Mouse (Mus musculus): Measurements from ENCODE around the gene Col2a1. TPM values are rescaled to one million over a fixed set of nuclear protein-coding genes. Genes with fewer than 3 reads are reported as not detected.
A peak's percentile ranks its signal among the peaks of the same experiment; 100 is the strongest.

Gene Col2a1
- polyA plus RNA-seq, 1 experiment from 2014 or later = 122 TPM

- no peaks in the 10 kb centered on the region for H3K36me3 ChIP-seq (replicated peaks)
- no peak overlapping the region for H3K4me3 ChIP-seq (replicated peaks)
- H3K4me2 ChIP-seq = no peak overlapping the region
- H3K27me3 ChIP-seq = peaks cover 11% of the 10 kb centered on the region
- ATAC-seq (ENCODE audit: low FRiP score) = no peak
- no peak overlapping the region for H3K9ac ChIP-seq
- no peaks in the 10 kb centered on the region for H3K9me3 ChIP-seq
- peaks cover 26% of the 10 kb centered on the region for H3K4me1 ChIP-seq
- WGBS = 70% methylated on average over 4 of the region's 4 CpGs
- no peak overlapping the region for H3K27ac ChIP-seq
These were observed 51.7 kb downstream of the Col2a1 start for GRCm38 (mm10) chr15:97952889-97953189.

GRCm38 (mm10) chr15:97952137-97952888, 52.2 kb downstream of the Col2a1 start:
- H3K27ac ChIP-seq = no peak overlapping the region
- H3K4me2 ChIP-seq = peak overlapping the region; percentile 24; the same call in 1 of the 2 replicates
- no peaks in the 10 kb centered on the region for H3K36me3 ChIP-seq (replicated peaks)
- H3K9me3 ChIP-seq = no peaks in the 10 kb centered on the region
- peak; percentile 75 for ATAC-seq (ENCODE audit: low FRiP score)
- WGBS = 17% methylated on average over 16 of the region's 16 CpGs
- H3K4me3 ChIP-seq (replicated peaks) = no peak overlapping the region
- peaks cover 11% of the 10 kb centered on the region for H3K27me3 ChIP-seq
- no peak overlapping the region for H3K9ac ChIP-seq
- peaks cover 26% of the 10 kb centered on the region for H3K4me1 ChIP-seq

GRCm38 (mm10) chr15:97950240-97950639, 54.3 kb downstream of the Col2a1 start:
- Histone ChIP-seq H3K27me3 (peaks cover 11% of the 10 kb centered on the region), H3K27ac (no peak overlapping the region), H3K9me3 (no peaks in the 10 kb centered on the region), H3K36me3 (replicated peaks) (no peaks in the 10 kb centered on the region), H3K9ac (no peak overlapping the region), H3K4me1 (peaks cover 13% of the 10 kb centered on the region), H3K4me3 (replicated peaks) (no peak overlapping the region), H3K4me2 (no peak overlapping the region)
- 81% methylated on average over 7 of the region's 7 CpGs for WGBS
- ATAC-seq (ENCODE audit: low FRiP score) = no peak

- WGBS = 76% methylated on average over 3 of the region's 3 CpGs
- Histone ChIP-seq H3K36me3 (replicated peaks) (no peaks in the 10 kb centered on the region), H3K4me1 (peaks cover 11% of the 10 kb centered on the region), H3K9ac (no peak overlapping the region), H3K9me3 (no peaks in the 10 kb centered on the region), H3K4me3 (replicated peaks) (no peak overlapping the region), H3K4me2 (no peak overlapping the region), H3K27me3 (peaks cover 11% of the 10 kb centered on the region), H3K27ac (no peak overlapping the region)
- no peak for ATAC-seq (ENCODE audit: low FRiP score)
These were observed 54.8 kb downstream of the Col2a1 start for GRCm38 (mm10) chr15:97949706-97950105.

GRCm38 (mm10) chr15:97948720-97949119, 55.8 kb downstream of the Col2a1 start:
- Histone ChIP-seq H3K36me3 (replicated peaks) (no peaks in the 10 kb centered on the region), H3K27me3 (peaks cover 10% of the 10 kb centered on the region; the same call in 1 of the 2 replicates), H3K4me1 (peaks cover 11% of the 10 kb centered on the region), H3K9ac (no peak overlapping the region; the same call in 1 of the 2 replicates), H3K9me3 (no peaks in the 10 kb centered on the region), H3K27ac (no peak overlapping the region), H3K4me3 (replicated peaks) (no peak overlapping the region), H3K4me2 (no peak overlapping the region)
- WGBS = 28% methylated on average over 7 of the region's 7 CpGs
- ATAC-seq (ENCODE audit: low FRiP score) = no peak

- WGBS = 83% methylated on average over 11 of the region's 11 CpGs
- no peak for ATAC-seq (ENCODE audit: low FRiP score)
These were observed 58.7 kb downstream of the Col2a1 start for GRCm38 (mm10) chr15:97945656-97946315.

GRCm38 (mm10) chr15:97944919-97945574, 59.4 kb downstream of the Col2a1 start:
- Histone ChIP-seq H3K9ac (no peak overlapping the region), H3K4me2 (no peak overlapping the region), H3K9me3 (no peaks in the 10 kb centered on the region), H3K4me1 (peaks cover 7% of the 10 kb centered on the region), H3K4me3 (replicated peaks) (no peak overlapping the region), H3K27me3 (0 out of 2 replicates have a peak, but pooled peaks cover 4% of the 10 kb centered on the region), H3K27ac (no peak overlapping the region), H3K36me3 (replicated peaks) (no peaks in the 10 kb centered on the region)
- 82% methylated on average over 11 of the region's 11 CpGs for WGBS
- ATAC-seq (ENCODE audit: low FRiP score) = no peak

More at GRCm38 (mm10) chr15:97945656-97946315, 58.7 kb downstream of the Col2a1 start:
- 0 out of 2 replicates have a peak, but pooled peaks cover 4% of the 10 kb centered on the region for H3K27me3 ChIP-seq
- H3K4me3 ChIP-seq (replicated peaks) = no peak overlapping the region
- H3K36me3 ChIP-seq (replicated peaks) = no peaks in the 10 kb centered on the region
- no peak overlapping the region for H3K4me2 ChIP-seq
- H3K4me1 ChIP-seq = peaks cover 7% of the 10 kb centered on the region
- H3K9ac ChIP-seq = no peak overlapping the region
- no peak overlapping the region for H3K27ac ChIP-seq
- no peaks in the 10 kb centered on the region for H3K9me3 ChIP-seq

GRCm38 (mm10) chr15:97943356-97943755, 61.1 kb downstream of the Col2a1 start:
- no peaks in the 10 kb centered on the region for H3K4me1 ChIP-seq
- no peaks in the 10 kb centered on the region for H3K9me3 ChIP-seq
- no peaks in the 10 kb centered on the region for H3K27me3 ChIP-seq
- no peak overlapping the region for H3K4me2 ChIP-seq
- H3K27ac ChIP-seq = no peak overlapping the region
- no peak for ATAC-seq (ENCODE audit: low FRiP score)
- H3K4me3 ChIP-seq (replicated peaks) = no peak overlapping the region
- 88% methylated on average over 8 of the region's 8 CpGs for WGBS
- H3K36me3 ChIP-seq (replicated peaks) = no peaks in the 10 kb centered on the region
- no peak overlapping the region for H3K9ac ChIP-seq

GRCm38 (mm10) chr15:97942538-97942937, 62.0 kb downstream of the Col2a1 start:
- no peaks in the 10 kb centered on the region for H3K27me3 ChIP-seq
- no peak overlapping the region for H3K9ac ChIP-seq
- H3K4me2 ChIP-seq = no peak overlapping the region
- no peak overlapping the region for H3K27ac ChIP-seq
- 82% methylated on average over 8 of the region's 8 CpGs for WGBS
- no peak for ATAC-seq (ENCODE audit: low FRiP score)
- H3K9me3 ChIP-seq = no peaks in the 10 kb centered on the region
- H3K4me1 ChIP-seq = no peaks in the 10 kb centered on the region
- H3K4me3 ChIP-seq (replicated peaks) = no peak overlapping the region
- no peaks in the 10 kb centered on the region for H3K36me3 ChIP-seq (replicated peaks)

- no peak for ATAC-seq (ENCODE audit: low FRiP score)
- no peak overlapping the region for H3K9ac ChIP-seq
- H3K4me3 ChIP-seq (replicated peaks) = no peak overlapping the region
- no peak overlapping the region for H3K4me2 ChIP-seq
- WGBS = 91% methylated on average over 2 of the region's 2 CpGs
- no peaks in the 10 kb centered on the region for H3K27me3 ChIP-seq
- no peak overlapping the region for H3K27ac ChIP-seq
- H3K36me3 ChIP-seq (replicated peaks) = no peaks in the 10 kb centered on the region
- H3K9me3 ChIP-seq = no peaks in the 10 kb centered on the region
- H3K4me1 ChIP-seq = no peaks in the 10 kb centered on the region
These were observed 63.2 kb downstream of the Col2a1 start for GRCm38 (mm10) chr15:97941306-97941705.

- WGBS = 87% methylated on average over 2 of the region's 2 CpGs
- no peak overlapping the region for H3K27ac ChIP-seq
- no peaks in the 10 kb centered on the region for H3K27me3 ChIP-seq
- H3K4me1 ChIP-seq = no peaks in the 10 kb centered on the region
- H3K4me3 ChIP-seq (replicated peaks) = no peak overlapping the region
- H3K4me2 ChIP-seq = no peak overlapping the region
- no peak for ATAC-seq (ENCODE audit: low FRiP score)
- no peaks in the 10 kb centered on the region for H3K36me3 ChIP-seq (replicated peaks)
- no peak overlapping the region for H3K9ac ChIP-seq
- no peaks in the 10 kb centered on the region for H3K9me3 ChIP-seq
These were observed 64.4 kb downstream of the Col2a1 start for GRCm38 (mm10) chr15:97940088-97940487.

- Histone ChIP-seq H3K9me3 (no peaks in the 10 kb centered on the region), H3K27me3 (no peaks in the 10 kb centered on the region), H3K4me2 (no peak overlapping the region), H3K36me3 (replicated peaks) (no peaks in the 10 kb centered on the region), H3K4me1 (no peaks in the 10 kb centered on the region), H3K9ac (no peak overlapping the region), H3K27ac (no peak overlapping the region), H3K4me3 (replicated peaks) (no peak overlapping the region)
- 60% methylated on average over 6 of the region's 6 CpGs for WGBS
- ATAC-seq (ENCODE audit: low FRiP score) = no peak
These were observed 65.9 kb downstream of the Col2a1 start for GRCm38 (mm10) chr15:97938580-97938979.
